Comparison of ENCODE assay signal across 10 mouse cellular contexts in genomic region chr11:56999601-57000001, GRCm38 (mm10). TPM values are rescaled to one million over a fixed set of nuclear protein-coding genes. Genes with fewer than 3 reads are reported as not detected.
DNase-seq lines count a peak whose midpoint lies in the region; ATAC-seq and TF ChIP-seq lines count a peak whose summit lies in the region.
"Had no signal": no experiment of that assay in that cellular context is flagged by ENCODE, and none has a peak within 500 bp of the region (broad histone marks: within the 10 kb centered on the region; RNA-seq: fewer than 3 reads in every experiment).

No protein-coding gene starts in this region.

- H3K4me1 ChIP-seq in lung, embryonic 14.5 days (ENCODE audit: insufficient read depth), result no peaks in the 10 kb centered on the region
- no peaks in the 10 kb centered on the region for H3K4me1 ChIP-seq in lung, adult 2 months (ENCODE audit: control insufficient read depth, insufficient read depth, low read length)
- 0 out of 2 replicates have a peak, but pooled peaks cover 4% of the 10 kb centered on the region for H3K4me1 ChIP-seq in cerebellum, adult 2 months (ENCODE audit: control insufficient read depth, insufficient read depth, low read length)
- peaks cover 2 to 6% of the 10 kb centered on the region in 2 experiments; a peak in 3 of 4 replicates for H3K4me1 ChIP-seq in heart, embryonic 14.5 days (ENCODE audit: control insufficient read depth in 2 of 2, insufficient read depth in 2 of 2, low read length in 2 of 2)
- no peaks in the 10 kb centered on the region for H3K4me1 ChIP-seq in intestine, embryonic 16.5 days (ENCODE audit: control insufficient read depth, insufficient read depth, low read length)

- ATAC-seq in lung, embryonic 14.5 days (ENCODE audit: insufficient read depth), result no peak
- peak; percentile 78; the same call in 1 of the 2 replicates for ATAC-seq in heart, embryonic 14.5 days (ENCODE audit: insufficient number of reproducible peaks, insufficient read depth, low FRiP score, low read depth)
- ATAC-seq in intestine, embryonic 16.5 days, result no peak

- TF ChIP-seq POLR2A in lung, adult 2 months (IDR thresholded peaks at IDR 0.05; ENCODE audit: borderline replicate concordance, extremely low read depth, low read depth, low read length), result no peak
- no peak for TF ChIP-seq POLR2A in cerebellum, adult 2 months (IDR thresholded peaks at IDR 0.05; ENCODE audit: borderline replicate concordance, insufficient read depth, low read length)

- peak; percentile 24 for DNase-seq in lung, embryonic 14.5 days
- no peak for DNase-seq in lung, adult 2 months
- DNase-seq in cerebellum, adult 2 months, result peak; percentile 38 to 57
- peak; percentile 8 for DNase-seq in ovary, postnatal 14 days (ENCODE audit: low spot score)
- no peak for DNase-seq in layer of hippocampus, postnatal 14 days (ENCODE audit: low spot score in 2 of 2)
- no peak for DNase-seq in testis, postnatal 14 days (ENCODE audit: low spot score)
- DNase-seq: liver had no signal

- H3K4me2 ChIP-seq in lung, embryonic 14.5 days, result no peak overlapping the region
- H3K4me2 ChIP-seq in heart, embryonic 14.5 days (ENCODE audit: low read length), result no peak overlapping the region
- H3K4me2 ChIP-seq in intestine, embryonic 16.5 days (ENCODE audit: low read depth, low read length), result no peak overlapping the region

- no peak for TF ChIP-seq CTCF in lung, embryonic 14.5 days (IDR thresholded peaks at IDR 0.05; ENCODE audit: low read depth)
- TF ChIP-seq CTCF in lung, adult 2 months (IDR thresholded peaks at IDR 0.05; ENCODE audit: insufficient read depth, low read length), result no peak
- no peak for TF ChIP-seq CTCF in cerebellum, adult 2 months (IDR thresholded peaks at IDR 0.05; ENCODE audit: borderline replicate concordance, insufficient read depth, low read depth, low read length)

- H3K36me3 ChIP-seq in lung, embryonic 14.5 days (ENCODE audit: insufficient read depth), result no peaks in the 10 kb centered on the region
- no peaks in the 10 kb centered on the region for H3K36me3 ChIP-seq in heart, embryonic 14.5 days (ENCODE audit: control insufficient read depth, insufficient read depth, low read length)
- H3K36me3 ChIP-seq in intestine, embryonic 16.5 days (ENCODE audit: control insufficient read depth, insufficient read depth, low read length), result no peaks in the 10 kb centered on the region

- no peaks in the 10 kb centered on the region for H3K9me3 ChIP-seq in lung, embryonic 14.5 days (ENCODE audit: low read depth, low read length)
- H3K9me3 ChIP-seq in heart, embryonic 14.5 days (ENCODE audit: control insufficient read depth, low read length), result no peaks in the 10 kb centered on the region
- H3K9me3 ChIP-seq in intestine, embryonic 16.5 days (ENCODE audit: control insufficient read depth, low read length), result no peaks in the 10 kb centered on the region

- H3K9ac ChIP-seq in lung, embryonic 14.5 days, result no peak overlapping the region
- H3K9ac ChIP-seq in heart, embryonic 14.5 days (ENCODE audit: low read length), result no peak overlapping the region
- H3K9ac ChIP-seq in intestine, embryonic 16.5 days (ENCODE audit: low read depth, low read length), result no peak overlapping the region

- H3K4me3 ChIP-seq in lung, embryonic 14.5 days (ENCODE audit: low read depth, low read length), result no peak overlapping the region
- H3K4me3 ChIP-seq in lung, adult 2 months (replicated peaks; ENCODE audit: extremely low read depth, low read depth, low read length), result no peak overlapping the region
- H3K4me3 ChIP-seq in cerebellum, adult 2 months (replicated peaks; ENCODE audit: insufficient read depth, low read depth, low read length), result no peak overlapping the region
- no peak overlapping the region for H3K4me3 ChIP-seq in heart, embryonic 14.5 days (ENCODE audit: control insufficient read depth in 1 of 2, insufficient read depth in 1 of 2, low read depth in 1 of 2, low read length in 2 of 2)
- no peak overlapping the region for H3K4me3 ChIP-seq in intestine, embryonic 16.5 days (ENCODE audit: low read length)

- no peaks in the 10 kb centered on the region for H3K27me3 ChIP-seq in lung, embryonic 14.5 days (ENCODE audit: insufficient read depth, low read length)
- no peaks in the 10 kb centered on the region for H3K27me3 ChIP-seq in cerebellum, adult 2 months (ENCODE audit: control insufficient read depth, insufficient read depth, low read length)
- no peaks in the 10 kb centered on the region for H3K27me3 ChIP-seq in heart, embryonic 14.5 days (ENCODE audit: control insufficient read depth, insufficient read depth, low read length)
- H3K27me3 ChIP-seq in intestine, embryonic 16.5 days (replicated peaks; ENCODE audit: control insufficient read depth, insufficient read depth, low read length), result no peaks in the 10 kb centered on the region

- 57% methylated on average over 3 of the region's 3 CpGs for WGBS in lung, embryonic 14.5 days
- 36% methylated on average over 3 of the region's 3 CpGs for WGBS in lung, adult 2 months
- WGBS in cerebellum, adult 2 months, result 3% methylated on average over 3 of the region's 3 CpGs
- 40% methylated on average over 3 of the region's 3 CpGs for WGBS in heart, embryonic 14.5 days
- WGBS in intestine, embryonic 16.5 days, result 59% methylated on average over 3 of the region's 3 CpGs

- H3K27ac ChIP-seq in lung, embryonic 14.5 days (ENCODE audit: low read depth), result no peak overlapping the region
- H3K27ac ChIP-seq in cerebellum, adult 2 months (ENCODE audit: insufficient read depth, low read length), result no peak overlapping the region
- peak overlapping the region in 1 of 2 experiments; percentile 15; a peak in 3 of 4 replicates for H3K27ac ChIP-seq in heart, embryonic 14.5 days (replicated peaks in 1 of 2; ENCODE audit: control insufficient read depth in 1 of 2, insufficient read depth in 1 of 2, low read depth in 2 of 2, low read length in 2 of 2)
- no peak overlapping the region for H3K27ac ChIP-seq in intestine, embryonic 16.5 days (ENCODE audit: low read length)

RNA-seq across cellular contexts. Expression of gene Gria1, which starts 11.6 kb away (rescaled TPM):
- 0.29 and 0.37 TPM in 2 replicates for polyA plus RNA-seq in lung, embryonic 14.5 days (2014; fragmentation: Nextera tagmentation; extraction: Ambion mirVana)
- 3.6 and 5.7 TPM in 2 replicates for polyA plus RNA-seq in lung, adult 2 months (2012; rRNA removed)
- polyA plus RNA-seq in cerebellum, adult 2 months (2012; rRNA removed), result 135 and 150 TPM in 2 replicates
- 5.8 and 5.9 TPM in 2 replicates for polyA plus RNA-seq in heart, embryonic 14.5 days (2014; fragmentation: Nextera tagmentation; extraction: Ambion mirVana)
- 100 to 1,000 TPM; 580 to 600 TPM for total RNA-seq in layer of hippocampus, postnatal 14 days (2021)
- polyA plus RNA-seq in intestine, embryonic 16.5 days (2015; fragmentation: Nextera tagmentation; extraction: Ambion mirVana), result 0.94 and 1.1 TPM in 2 replicates
- total RNA-seq: hematopoietic stem cell, adult 5-6 weeks had no signal

Comparison
In these comparisons a context has a peak if more than half of its experiments do, and no peak if none do; other contexts are left out.
1. DNase-seq: peak in lung, embryonic 14.5 days (single experiment), cerebellum, adult 2 months (2 of 2) and ovary, postnatal 14 days (single experiment); none in lung, adult 2 months (single experiment), layer of hippocampus, postnatal 14 days (0 of 2) and testis, postnatal 14 days (single experiment).
2. RNA of gene Gria1, which starts 11.6 kb away (polyA plus RNA-seq): 135 to 150 TPM in cerebellum, adult 2 months; 5.8 to 5.9 TPM in heart, embryonic 14.5 days, 3.6 to 5.7 TPM in lung, adult 2 months, 0.94 to 1.1 TPM in intestine, embryonic 16.5 days and 0.29 to 0.37 TPM in lung, embryonic 14.5 days; every median in the first group is over 10 times any median in the second.